Mouse (Mus musculus) CH12.LX (cell line): ENCODE results near the gene Filip1l. TPM values are rescaled to one million over a fixed set of nuclear protein-coding genes. Genes with fewer than 3 reads are reported as not detected.

Source experiments
- DNase-seq: peaks from one replicate; pipeline ENCODE4 v3.0.0-alpha.2; 2013; ENCODE audit errors: extremely low read depth
- H3K27ac ChIP-seq: 2 replicates; pipeline ENCODE4 v1.5.1; 2012; ENCODE audit warnings: low read depth, mild to moderate bottlenecking, control low read depth, moderate library complexity; ENCODE audit not compliant: insufficient read depth
- H3K27me3 ChIP-seq: replicated peaks from 2 replicates; pipeline ENCODE3; 2012; ENCODE audit warnings: inconsistent platforms
- H3K36me3 ChIP-seq, 2 experiments: replicated peaks in 1 of 2; 2 replicates each; pipeline versions ENCODE3 to v1.6.1; 2012; ENCODE audit warnings: inconsistent platforms in 1 of 2, low read length in 1 of 2, mild to moderate bottlenecking in 1 of 2, mixed read lengths in 1 of 2, moderate library complexity in 1 of 2; ENCODE audit not compliant: control insufficient read depth in 1 of 2, insufficient read depth in 1 of 2
- H3K4me1 ChIP-seq, 2 experiments: 2 replicates each; pipeline ENCODE4 v1.6.1; 2012; ENCODE audit warnings: inconsistent platforms in 1 of 2, moderate library complexity in 1 of 2; ENCODE audit not compliant: insufficient read depth in 2 of 2, control insufficient read depth in 1 of 2
- H3K4me2 ChIP-seq: 2 replicates; pipeline ENCODE4 v1.6.1; 2012; ENCODE audit warnings: low read depth, mild to moderate bottlenecking, control low read depth; ENCODE audit not compliant: poor library complexity, insufficient read depth, severe bottlenecking
- H3K4me3 ChIP-seq, 3 experiments: fragments of 150-350 bp in 1 of 3; sonication (generic) in 1 of 3; replicated peaks in 1 of 3; 2 replicates each; pipeline versions ENCODE3 to v1.5.1; 2011 to 2012; ENCODE audit warnings: low read depth in 2 of 3, low read length in 2 of 3, mild to moderate bottlenecking in 2 of 3, moderate library complexity in 2 of 3, control low read depth in 1 of 3, improper control_type of control experiment in 1 of 3, inconsistent platforms in 1 of 3, mixed read lengths in 1 of 3; ENCODE audit not compliant: poor library complexity in 1 of 3
- H3K79me2 ChIP-seq: replicated peaks from 2 replicates; pipeline ENCODE4 v1.6.1; 2012; ENCODE audit warnings: mild to moderate bottlenecking, moderate library complexity; ENCODE audit not compliant: control insufficient read depth, poor library complexity, insufficient read depth, severe bottlenecking; ENCODE audit errors: extremely low read depth
- H3K9ac ChIP-seq: 2 replicates; pipeline ENCODE4 v1.6.1; 2012; ENCODE audit warnings: low read depth, mild to moderate bottlenecking, control low read depth, moderate library complexity; ENCODE audit not compliant: insufficient read depth
- H3K9me3 ChIP-seq: replicated peaks from 2 replicates; pipeline ENCODE3; 2012; ENCODE audit warnings: low read length, inconsistent platforms, mixed read lengths
- CHD1 ChIP-seq: IDR thresholded peaks from 2 replicates; pipeline ENCODE4 v1.6.1; 2012; ENCODE audit warnings: low read depth, low read length, improper control_type of control experiment, inconsistent platforms
- CTCF ChIP-seq, 2 experiments: IDR thresholded peaks in 1 of 2; conservative IDR thresholded peaks in 1 of 2; 2 replicates each; pipeline ENCODE4 v1.5.1; 2011 to 2012; ENCODE audit warnings: low read depth in 2 of 2, low read length in 2 of 2, improper control_type of control experiment in 1 of 2, inconsistent platforms in 1 of 2, mild to moderate bottlenecking in 1 of 2, moderate library complexity in 1 of 2
- E2F4 ChIP-seq: IDR thresholded peaks from 2 replicates; pipeline ENCODE4 v1.6.1; 2011; ENCODE audit warnings: low read depth, low read length, improper control_type of control experiment; ENCODE audit not compliant: insufficient replicate concordance
- ELF1 ChIP-seq: IDR thresholded peaks from 2 replicates; pipeline ENCODE4 v1.6.1; 2014; ENCODE audit warnings: low read depth, mild to moderate bottlenecking, inconsistent platforms, low read length, improper control_type of control experiment
- GABPA ChIP-seq: IDR thresholded peaks from 2 replicates; pipeline ENCODE4 v1.6.1; 2012; ENCODE audit warnings: low read depth, low read length, improper control_type of control experiment, inconsistent platforms; ENCODE audit not compliant: insufficient replicate concordance
- IRF4 ChIP-seq: IDR thresholded peaks from 2 replicates; pipeline ENCODE4 v1.6.1; 2014; ENCODE audit warnings: low read depth, mild to moderate bottlenecking, inconsistent platforms, low read length, improper control_type of control experiment
- JUN ChIP-seq: IDR thresholded peaks from 2 replicates; pipeline ENCODE4 v1.6.1; 2011; ENCODE audit warnings: low read depth, mild to moderate bottlenecking, low read length, improper control_type of control experiment, moderate library complexity; ENCODE audit not compliant: insufficient read depth
- KAT2A ChIP-seq: IDR thresholded peaks from 2 replicates; pipeline ENCODE4 v1.6.1; 2012; ENCODE audit warnings: low read length, improper control_type of control experiment, inconsistent platforms; ENCODE audit not compliant: insufficient replicate concordance
- MEF2A ChIP-seq: IDR thresholded peaks from 2 replicates; pipeline ENCODE4 v1.6.1; 2014; ENCODE audit warnings: low read depth, mild to moderate bottlenecking, inconsistent platforms, low read length, improper control_type of control experiment, borderline replicate concordance
- MXI1 ChIP-seq: IDR thresholded peaks from 2 replicates; pipeline ENCODE4 v1.6.1; 2011; ENCODE audit warnings: mild to moderate bottlenecking, low read depth, low read length, improper control_type of control experiment
- NRF1 ChIP-seq: IDR thresholded peaks from 2 replicates; pipeline ENCODE4 v1.6.1; 2014; ENCODE audit warnings: low read depth, mild to moderate bottlenecking, inconsistent platforms, low read length, improper control_type of control experiment, moderate library complexity
- PAX5 ChIP-seq: IDR thresholded peaks from 2 replicates; pipeline ENCODE4 v1.6.1; 2012; ENCODE audit warnings: low read length, inconsistent platforms, mixed read lengths
- POLR2A ChIP-seq: IDR thresholded peaks from 2 replicates; pipeline ENCODE4 v1.6.1; 2011; ENCODE audit warnings: low read depth, mild to moderate bottlenecking, improper control_type of control experiment, low read length
- RAD21 ChIP-seq: IDR thresholded peaks from 2 replicates; pipeline ENCODE4 v1.6.1; 2011; ENCODE audit warnings: low read depth, mild to moderate bottlenecking, low read length, improper control_type of control experiment, moderate library complexity
- RCOR1 ChIP-seq: conservative IDR thresholded peaks from 2 replicates; pipeline ENCODE4 v1.6.1; 2012; ENCODE audit warnings: low read depth, mild to moderate bottlenecking, inconsistent platforms, low read length, improper control_type of control experiment
- TBP ChIP-seq: conservative IDR thresholded peaks from 2 replicates; pipeline ENCODE4 v1.6.1; 2011; ENCODE audit warnings: low read depth, low read length, improper control_type of control experiment
- UBTF ChIP-seq: IDR thresholded peaks from 2 replicates; pipeline ENCODE4 v1.6.1; 2012; ENCODE audit warnings: low read depth, mild to moderate bottlenecking, inconsistent platforms, low read length, improper control_type of control experiment, moderate library complexity
- USF2 ChIP-seq: conservative IDR thresholded peaks from 2 replicates; pipeline ENCODE4 v1.6.1; 2011; ENCODE audit warnings: low read depth, low read length, improper control_type of control experiment
- ZC3H11A ChIP-seq: IDR thresholded peaks from 2 replicates; pipeline ENCODE4 v1.6.1; 2012; ENCODE audit warnings: low read depth, mild to moderate bottlenecking, inconsistent platforms, low read length, improper control_type of control experiment
- ZKSCAN1 ChIP-seq: IDR thresholded peaks from 2 replicates; pipeline ENCODE4 v1.6.1; 2012; ENCODE audit warnings: low read depth, inconsistent platforms, low read length, improper control_type of control experiment, borderline replicate concordance
- ZNF384 ChIP-seq: IDR thresholded peaks from 2 replicates; pipeline ENCODE4 v1.6.1; 2012; ENCODE audit warnings: low read depth, low read length, improper control_type of control experiment, inconsistent platforms
- dilution Hi-C: fragments of 300-500 bp; cut with MboI; formaldehyde crosslinking; loops from 2 replicates; pipeline ENCODE4 v1.14.3; 2020; ENCODE audit warnings: low sequenced_read_pairs; ENCODE audit not compliant: extremely low pct_unique_long_range_greater_than_20kb, extremely low pct_ligation_motif_present
- in situ Hi-C: fragments of 300-500 bp; cut with MboI; formaldehyde crosslinking; loops from 3 replicates; pipeline ENCODE4 v1.14.3; 2019; ENCODE audit warnings: low sequenced_read_pairs, low pct_ligation_motif_present, low pct_unique_long_range_greater_than_20kb, mixed read lengths
- polyA plus RNA-seq: library from polyadenylated mRNA; unstranded; fragments of >175 nt; gene quantifications from 2 replicates; pipeline ENCODE4 v1.2.1, GENCODE M21; 2012; ENCODE audit warnings: low read depth; ENCODE audit not compliant: insufficient read length
- total RNA-seq, 2 experiments: library from RNA; depleted of rRNA; stranded (reverse); fragments of 300-350 nt in 1 of 2; fragments of >200 nt in 1 of 2; gene quantifications; 2 replicates each; pipeline ENCODE4 v1.2.3; 2012 to 2014

Filip1l gene
- total and polyA plus RNA-seq, 3 experiments = 2.1 to 17.6 (median 5.7) TPM

DNA sequence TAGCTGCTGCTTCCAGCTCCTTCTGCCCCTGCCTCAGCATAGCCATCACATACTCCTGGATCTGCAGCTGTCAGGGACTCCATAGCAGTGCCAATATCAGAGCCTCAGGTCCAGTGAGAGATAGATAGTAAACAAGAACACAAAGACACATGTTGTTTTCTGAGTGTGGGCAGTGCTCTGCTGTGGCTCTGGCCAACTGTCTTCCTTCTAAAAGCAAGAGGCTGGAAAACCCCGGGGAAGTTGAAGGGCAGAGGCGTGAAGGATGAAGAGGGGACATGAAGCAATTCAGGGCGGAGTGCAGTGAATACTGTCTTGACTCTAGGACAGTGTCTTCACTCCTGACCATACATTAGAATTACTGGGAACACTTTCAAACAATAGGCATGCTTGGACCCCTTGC is 102.7 kb downstream of the Filip1l start:
- H3K4me1 ChIP-seq = peaks cover 6 to 16% of the 10 kb centered on the region in 2 experiments; a peak in 3 of 4 replicates
- H3K79me2 ChIP-seq = no peaks in the 10 kb centered on the region
- H3K36me3 ChIP-seq = peaks cover 0 to 1% of the 10 kb centered on the region in 2 experiments
- TF ChIP-seq TBP = no peak
- no peak for TF ChIP-seq MXI1
- no peak for TF ChIP-seq CHD1
- no peak for TF ChIP-seq RAD21
- no peak for TF ChIP-seq RCOR1
- TF ChIP-seq JUN = no peak
- no peak for TF ChIP-seq CTCF (conservative IDR thresholded peaks at IDR 0.05 in 1 of 2, IDR thresholded peaks at IDR 0.05 in 1 of 2; ENCODE audit: low read depth in 2 of 2, low read length in 2 of 2)
- TF ChIP-seq MEF2A = no peak
- no peak for TF ChIP-seq KAT2A
- no peak for TF ChIP-seq ZNF384
- TF ChIP-seq GABPA = no peak
- TF ChIP-seq POLR2A = no peak
- TF ChIP-seq ZC3H11A = no peak
- no peak for TF ChIP-seq ZKSCAN1
- no peak for TF ChIP-seq USF2
- no peak for TF ChIP-seq PAX5
- TF ChIP-seq ELF1 = no peak
- no peak for TF ChIP-seq UBTF
- TF ChIP-seq NRF1 = no peak
- TF ChIP-seq IRF4 = no peak
- no peak overlapping the region for H3K9ac ChIP-seq
- no peak for DNase-seq
- H3K4me2 ChIP-seq = no peak overlapping the region
- H3K27me3 ChIP-seq = no peaks in the 10 kb centered on the region
- dilution Hi-C loops = no loop called here
- no peak overlapping the region for H3K4me3 ChIP-seq
- no peak overlapping the region for H3K27ac ChIP-seq
- in situ Hi-C loops = no loop called here
- no peaks in the 10 kb centered on the region for H3K9me3 ChIP-seq

DNA sequence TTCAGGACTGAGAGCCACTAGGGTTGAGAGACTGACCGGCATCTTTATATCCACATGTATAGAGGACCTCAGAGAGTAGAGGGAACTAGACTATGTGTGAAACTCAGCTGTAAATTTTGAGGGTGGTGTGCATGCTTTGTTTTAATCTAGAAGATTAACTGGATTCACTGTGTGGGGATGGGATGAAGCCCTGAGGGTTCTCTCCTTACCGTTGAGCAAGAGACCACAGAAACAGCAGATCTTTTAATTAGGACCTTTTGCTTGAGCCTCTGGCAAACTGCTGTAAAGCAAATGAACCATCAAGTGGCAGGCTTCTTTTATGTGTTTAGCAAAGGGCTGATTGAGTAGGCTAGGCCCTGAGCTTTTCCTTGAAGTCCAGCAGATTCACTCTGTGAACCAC is 103.1 kb downstream of the Filip1l start:
- Histone ChIP-seq H3K9ac (no peak overlapping the region), H3K4me2 (no peak overlapping the region), H3K27me3 (no peaks in the 10 kb centered on the region), H3K9me3 (no peaks in the 10 kb centered on the region), H3K27ac (no peak overlapping the region), H3K36me3 (no peaks in the 10 kb centered on the region), H3K4me1 (peaks cover 6 to 16% of the 10 kb centered on the region in 2 experiments; a peak in 3 of 4 replicates), H3K79me2 (no peaks in the 10 kb centered on the region), H3K4me3 (no peak overlapping the region)
- DNase-seq = no peak
- in situ Hi-C loops = no loop called here
- dilution Hi-C loops = no loop called here
- TF ChIP-seq E2F4 = no peak
